Mouse (Mus musculus): Measurements from ENCODE around the gene Cxcl17. TPM values are rescaled to one million over a fixed set of nuclear protein-coding genes. Genes with fewer than 3 reads are reported as not detected.

Cxcl17 gene
- polyA plus RNA-seq, 1 experiment = 0.06 TPM

GRCm38 (mm10) chr7:25435546-25435851 lies 22.8 kb upstream of the Cxcl17 start:
- no peaks in the 10 kb centered on the region for H3K27me3 ChIP-seq (ENCODE audit: control insufficient read depth, insufficient read depth, insufficient read length)
- no peaks in the 10 kb centered on the region for H3K36me3 ChIP-seq (ENCODE audit: control insufficient read depth, insufficient read depth)

GRCm38 (mm10) chr7:25434654-25435545 lies 22.2 kb upstream of the Cxcl17 start:
- H3K27me3 ChIP-seq (ENCODE audit: control insufficient read depth, insufficient read depth, insufficient read length) = no peaks in the 10 kb centered on the region
- no peak overlapping the region for H3K4me2 ChIP-seq (ENCODE audit: low read depth)
- no peaks in the 10 kb centered on the region for H3K36me3 ChIP-seq (ENCODE audit: control insufficient read depth, insufficient read depth)
- no peak overlapping the region for H3K4me3 ChIP-seq
- no peak overlapping the region for H3ac ChIP-seq (ENCODE audit: control insufficient read depth, insufficient read length)
- no peak for TF ChIP-seq SRF (IDR thresholded peaks at IDR 0.05; ENCODE audit: control insufficient read depth, insufficient read length, low read depth)
- no peak for TF ChIP-seq TCF12 (IDR thresholded peaks at IDR 0.05; ENCODE audit: insufficient read depth, poor library complexity, severe bottlenecking)
- no peak for TF ChIP-seq MAX (IDR thresholded peaks at IDR 0.05; ENCODE audit: low read depth)
- no peak for TF ChIP-seq POLR2A (IDR thresholded peaks at IDR 0.05; ENCODE audit: insufficient read length, low read depth)
- TF ChIP-seq POLR2AphosphoS2 (IDR thresholded peaks at IDR 0.05; ENCODE audit: insufficient read length, low read depth) = no peak
- TF ChIP-seq CEBPB (IDR thresholded peaks at IDR 0.05; ENCODE audit: insufficient read depth, poor library complexity, severe bottlenecking) = no peak
- TF ChIP-seq E2F4 (IDR thresholded peaks at IDR 0.05; ENCODE audit: insufficient read depth) = no peak
- TF ChIP-seq TCF3 (IDR thresholded peaks at IDR 0.05; ENCODE audit: insufficient read length, low read depth) = no peak
- TF ChIP-seq REST (IDR thresholded peaks at IDR 0.05; ENCODE audit: insufficient read depth, insufficient read length) = no peak
- no peak for TF ChIP-seq MYOG (IDR thresholded peaks at IDR 0.05; ENCODE audit: control insufficient read depth in 1 of 3, insufficient read depth in 1 of 3, insufficient read length in 2 of 3, low read depth in 2 of 3)
- no peak for TF ChIP-seq USF1 (IDR thresholded peaks at IDR 0.05; ENCODE audit: low read depth)
- TF ChIP-seq MYOD1 (IDR thresholded peaks at IDR 0.05; ENCODE audit: control insufficient read depth in 1 of 3, insufficient read length in 2 of 3, low read depth in 2 of 3) = no peak
- no peaks in the 10 kb centered on the region for H3K79me2 ChIP-seq (ENCODE audit: control insufficient read depth, insufficient read depth)

More at GRCm38 (mm10) chr7:25435546-25435851, 22.8 kb upstream of the Cxcl17 start:
- Histone ChIP-seq H3K79me2 (ENCODE audit: control insufficient read depth, insufficient read depth) (no peaks in the 10 kb centered on the region), H3K4me2 (ENCODE audit: low read depth) (no peak overlapping the region), H3K4me3 (no peak overlapping the region), H3ac (ENCODE audit: control insufficient read depth, insufficient read length) (no peak overlapping the region)
- TF ChIP-seq USF1 (IDR thresholded peaks at IDR 0.05; ENCODE audit: low read depth) (no peak), MYOD1 (IDR thresholded peaks at IDR 0.05; ENCODE audit: control insufficient read depth in 1 of 3, insufficient read length in 2 of 3, low read depth in 2 of 3) (no peak), MAX (IDR thresholded peaks at IDR 0.05; ENCODE audit: low read depth) (no peak), POLR2AphosphoS2 (IDR thresholded peaks at IDR 0.05; ENCODE audit: insufficient read length, low read depth) (no peak), MYOG (IDR thresholded peaks at IDR 0.05; ENCODE audit: control insufficient read depth in 1 of 3, insufficient read depth in 1 of 3, insufficient read length in 2 of 3, low read depth in 2 of 3) (no peak), TCF12 (IDR thresholded peaks at IDR 0.05; ENCODE audit: insufficient read depth, poor library complexity, severe bottlenecking) (no peak), SRF (IDR thresholded peaks at IDR 0.05; ENCODE audit: control insufficient read depth, insufficient read length, low read depth) (no peak), REST (IDR thresholded peaks at IDR 0.05; ENCODE audit: insufficient read depth, insufficient read length) (no peak), TCF3 (IDR thresholded peaks at IDR 0.05; ENCODE audit: insufficient read length, low read depth) (no peak), CEBPB (IDR thresholded peaks at IDR 0.05; ENCODE audit: insufficient read depth, poor library complexity, severe bottlenecking) (no peak), POLR2A (IDR thresholded peaks at IDR 0.05; ENCODE audit: insufficient read length, low read depth) (no peak), E2F4 (IDR thresholded peaks at IDR 0.05; ENCODE audit: insufficient read depth) (no peak)

- no peak overlapping the region for H3K4me2 ChIP-seq (ENCODE audit: low read depth)
- H3K27me3 ChIP-seq (ENCODE audit: control insufficient read depth, insufficient read depth, insufficient read length) = no peaks in the 10 kb centered on the region
- H3K79me2 ChIP-seq (ENCODE audit: control insufficient read depth, insufficient read depth) = no peaks in the 10 kb centered on the region
- no peaks in the 10 kb centered on the region for H3K36me3 ChIP-seq (ENCODE audit: control insufficient read depth, insufficient read depth)
- H3ac ChIP-seq (ENCODE audit: control insufficient read depth, insufficient read length) = no peak overlapping the region
- TF ChIP-seq CEBPB (IDR thresholded peaks at IDR 0.05; ENCODE audit: insufficient read depth, poor library complexity, severe bottlenecking) = no peak
- no peak for TF ChIP-seq E2F4 (IDR thresholded peaks at IDR 0.05; ENCODE audit: insufficient read depth)
- no peak for TF ChIP-seq TCF12 (IDR thresholded peaks at IDR 0.05; ENCODE audit: insufficient read depth, poor library complexity, severe bottlenecking)
- TF ChIP-seq REST (IDR thresholded peaks at IDR 0.05; ENCODE audit: insufficient read depth, insufficient read length) = no peak
- TF ChIP-seq MYOD1 (IDR thresholded peaks at IDR 0.05; ENCODE audit: control insufficient read depth in 1 of 3, insufficient read length in 2 of 3, low read depth in 2 of 3) = no peak
- TF ChIP-seq POLR2A (IDR thresholded peaks at IDR 0.05; ENCODE audit: insufficient read length, low read depth) = no peak
- no peak for TF ChIP-seq MAX (IDR thresholded peaks at IDR 0.05; ENCODE audit: low read depth)
- TF ChIP-seq MYOG (IDR thresholded peaks at IDR 0.05; ENCODE audit: control insufficient read depth in 1 of 3, insufficient read depth in 1 of 3, insufficient read length in 2 of 3, low read depth in 2 of 3) = no peak
- no peak for TF ChIP-seq TCF3 (IDR thresholded peaks at IDR 0.05; ENCODE audit: insufficient read length, low read depth)
- TF ChIP-seq SRF (IDR thresholded peaks at IDR 0.05; ENCODE audit: control insufficient read depth, insufficient read length, low read depth) = no peak
- no peak for TF ChIP-seq USF1 (IDR thresholded peaks at IDR 0.05; ENCODE audit: low read depth)
- TF ChIP-seq POLR2AphosphoS2 (IDR thresholded peaks at IDR 0.05; ENCODE audit: insufficient read length, low read depth) = no peak
- no peak overlapping the region for H3K4me3 ChIP-seq
Measured at GRCm38 (mm10) chr7:25433781-25434560, 21.3 kb upstream of the Cxcl17 start.

DNA sequence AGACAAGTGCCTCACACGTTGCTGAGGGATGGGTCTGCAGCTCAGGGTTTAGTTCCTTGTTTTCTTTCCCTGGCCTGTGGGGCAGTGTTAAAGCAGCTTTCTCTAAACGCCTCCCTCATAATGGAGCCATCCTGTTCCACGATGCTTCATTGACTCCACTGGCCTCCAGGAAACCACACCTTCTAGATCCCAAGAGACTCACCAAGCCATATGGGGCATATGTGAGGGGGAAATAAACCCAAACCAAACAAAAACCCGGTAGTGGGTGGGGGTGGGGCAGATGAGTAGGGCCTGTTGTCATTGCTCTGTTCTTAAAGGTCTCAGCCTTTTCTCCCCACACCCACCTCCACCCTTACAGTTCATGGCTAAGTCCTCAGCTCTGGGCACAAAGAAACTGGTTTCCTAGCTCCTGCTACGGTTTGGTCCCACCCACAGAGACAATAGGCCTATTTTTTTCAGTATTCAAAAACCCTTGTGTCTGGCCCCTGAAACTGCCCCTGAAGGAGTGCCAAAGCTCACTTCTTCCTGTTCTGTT lies 20.4 kb upstream of the Cxcl17 start:
- Histone ChIP-seq H3K4me3 (no peak overlapping the region), H3ac (ENCODE audit: control insufficient read depth, insufficient read length) (no peak overlapping the region), H3K36me3 (ENCODE audit: control insufficient read depth, insufficient read depth) (no peaks in the 10 kb centered on the region), H3K4me2 (ENCODE audit: low read depth) (no peak overlapping the region), H3K79me2 (ENCODE audit: control insufficient read depth, insufficient read depth) (no peaks in the 10 kb centered on the region), H3K27me3 (ENCODE audit: control insufficient read depth, insufficient read depth, insufficient read length) (no peaks in the 10 kb centered on the region)
- TF ChIP-seq E2F4 (IDR thresholded peaks at IDR 0.05; ENCODE audit: insufficient read depth) (no peak), SRF (IDR thresholded peaks at IDR 0.05; ENCODE audit: control insufficient read depth, insufficient read length, low read depth) (no peak), TCF3 (IDR thresholded peaks at IDR 0.05; ENCODE audit: insufficient read length, low read depth) (no peak), REST (IDR thresholded peaks at IDR 0.05; ENCODE audit: insufficient read depth, insufficient read length) (no peak), MYOD1 (IDR thresholded peaks at IDR 0.05; ENCODE audit: control insufficient read depth in 1 of 3, insufficient read length in 2 of 3, low read depth in 2 of 3) (no peak), TCF12 (IDR thresholded peaks at IDR 0.05; ENCODE audit: insufficient read depth, poor library complexity, severe bottlenecking) (no peak), POLR2A (IDR thresholded peaks at IDR 0.05; ENCODE audit: insufficient read length, low read depth) (no peak), POLR2AphosphoS2 (IDR thresholded peaks at IDR 0.05; ENCODE audit: insufficient read length, low read depth) (no peak), USF1 (IDR thresholded peaks at IDR 0.05; ENCODE audit: low read depth) (no peak), MAX (IDR thresholded peaks at IDR 0.05; ENCODE audit: low read depth) (no peak), CEBPB (IDR thresholded peaks at IDR 0.05; ENCODE audit: insufficient read depth, poor library complexity, severe bottlenecking) (no peak), MYOG (IDR thresholded peaks at IDR 0.05; ENCODE audit: control insufficient read depth in 1 of 3, insufficient read depth in 1 of 3, insufficient read length in 2 of 3, low read depth in 2 of 3) (no peak)
